Mouse (Mus musculus) liver (tissue): Measurements from ENCODE around the gene Rmdn3.
A peak's percentile ranks its signal among the peaks of the same experiment; 100 is the strongest.

ENCODE experiments used
- DNase-seq: peaks from one replicate; pipeline ENCODE4 v3.0.0-alpha.2; 2020; ENCODE audit warnings: mixed read lengths

The Rmdn3 gene

GRCm38 (mm10) chr2:119166901-119167865 lies 10.3 kb upstream of the Rmdn3 start, which contains the start of gene Gchfr:
TSS of gene Gchfr (plus strand) at chr2:119167773.
- DNase-seq: peak; percentile 77

- no peak for DNase-seq
These were observed 8.6 kb upstream of the Rmdn3 start for GRCm38 (mm10) chr2:119165401-119165800.

GRCm38 (mm10) chr2:119163999-119164398 lies 7.2 kb upstream of the Rmdn3 start:
- DNase-seq: no peak

- DNase-seq: no peak
These were observed 6.3 kb upstream of the Rmdn3 start for GRCm38 (mm10) chr2:119163135-119163534.

GRCm38 (mm10) chr2:119161247-119161646 lies 4.4 kb upstream of the Rmdn3 start:
- no peak for DNase-seq

GRCm38 (mm10) chr2:119157836-119158235 lies 1.0 kb upstream of the Rmdn3 start:
- DNase-seq: no peak

- DNase-seq: peak; percentile 62
These were observed 653 bp downstream of the Rmdn3 start for GRCm38 (mm10) chr2:119156081-119156680.

GRCm38 (mm10) chr2:119155388-119155787 lies 1.4 kb downstream of the Rmdn3 start:
- peak; percentile 88 for DNase-seq

GRCm38 (mm10) chr2:119154683-119155082 lies 2.2 kb downstream of the Rmdn3 start:
- DNase-seq: peak; percentile 55

GRCm38 (mm10) chr2:119152255-119152654 lies 4.6 kb downstream of the Rmdn3 start:
- no peak for DNase-seq

- DNase-seq: no peak
These were observed 9.1 kb downstream of the Rmdn3 start for GRCm38 (mm10) chr2:119147775-119148174.

- no peak for DNase-seq
These were observed 9.6 kb downstream of the Rmdn3 start for GRCm38 (mm10) chr2:119147160-119147678.

GRCm38 (mm10) chr2:119146435-119146834 lies 10.4 kb downstream of the Rmdn3 start:
- no peak for DNase-seq

- DNase-seq: peak; percentile 42
These were observed 11.6 kb downstream of the Rmdn3 start for GRCm38 (mm10) chr2:119145199-119145598.

GRCm38 (mm10) chr2:119136346-119136898 lies 20.4 kb downstream of the Rmdn3 start:
- DNase-seq: peak; percentile 83

GRCm38 (mm10) chr2:119113121-119113925 lies 43.5 kb downstream of the Rmdn3 start:
- DNase-seq: peak; percentile 14

- DNase-seq: peak; percentile 86
These were observed 44.3 kb downstream of the Rmdn3 start, which contains the start of gene Rad51 for GRCm38 (mm10) chr2:119112438-119113112. TSS of gene Rad51 (plus strand) at chr2:119112793.

- no peak for DNase-seq
These were observed 45.8 kb downstream of the Rmdn3 start for GRCm38 (mm10) chr2:119111060-119111459.

- peak; percentile 68 for DNase-seq
These were observed 48.3 kb downstream of the Rmdn3 start for GRCm38 (mm10) chr2:119108554-119108953.

- DNase-seq: no peak
These were observed 50.3 kb downstream of the Rmdn3 start for GRCm38 (mm10) chr2:119106583-119106982.

GRCm38 (mm10) chr2:119101552-119101951 lies 55.3 kb downstream of the Rmdn3 start:
- DNase-seq: no peak
